Mouse (Mus musculus) midbrain, embryonic 14.5 days (tissue): ENCODE data around the gene Anks1b. TPM values are rescaled to one million over a fixed set of nuclear protein-coding genes. Genes with fewer than 3 reads are reported as not detected.

Experiments used
- ATAC-seq: fragments of 200-750 bp; cut with Nextera tagmentation; 2 replicates; pipeline ENCODE4 v1.8.0; 2017; ENCODE audit warnings: moderate number of reproducible peaks, moderate library complexity; ENCODE audit not compliant: low FRiP score, low TSS enrichment
- DNase-seq: peaks from one replicate; pipeline ENCODE4 v3.0.0-alpha.2; 2015
- H3K27ac ChIP-seq: fragments of 300-500 bp; sonication (generic); replicated peaks from 2 replicates; pipeline ENCODE4 v1.5.1; 2014; ENCODE audit warnings: mild to moderate bottlenecking, low read depth, low read length, moderate library complexity
- H3K27me3 ChIP-seq: fragments of 300-500 bp; sonication (generic); 2 replicates; pipeline ENCODE4 v1.6.1; 2014; ENCODE audit warnings: low read length, control low read depth, mixed read lengths; ENCODE audit not compliant: control insufficient read depth, insufficient read depth
- H3K36me3 ChIP-seq: fragments of 300-500 bp; sonication (generic); 2 replicates; pipeline ENCODE4 v1.6.1; 2014; ENCODE audit warnings: low read length, control low read depth; ENCODE audit not compliant: control insufficient read depth, insufficient read depth
- H3K4me1 ChIP-seq: fragments of 300-500 bp; sonication (generic); 2 replicates; pipeline ENCODE4 v1.6.1; 2014; ENCODE audit warnings: mild to moderate bottlenecking, antibody characterized with exemption, low read length, control low read depth; ENCODE audit not compliant: control insufficient read depth, insufficient read depth
- H3K4me2 ChIP-seq: fragments of 300-500 bp; sonication (generic); 2 replicates; pipeline ENCODE4 v1.6.1; 2014; ENCODE audit warnings: mild to moderate bottlenecking, low read length, moderate library complexity
- H3K4me3 ChIP-seq: fragments of 300-500 bp; sonication (generic); replicated peaks from 2 replicates; pipeline ENCODE4 v1.5.1; 2014; ENCODE audit warnings: low read depth, low read length
- H3K9ac ChIP-seq: fragments of 300-500 bp; sonication (generic); replicated peaks from 2 replicates; pipeline ENCODE4 v1.6.1; 2014; ENCODE audit warnings: mild to moderate bottlenecking, low read length, moderate library complexity
- H3K9me3 ChIP-seq: fragments of 300-500 bp; sonication (generic); 2 replicates; pipeline ENCODE4 v1.6.1; 2016; ENCODE audit warnings: low read length, control low read depth, mixed read lengths; ENCODE audit not compliant: control insufficient read depth
- WGBS: fragments of 180-500 bp; shearing (Covaris S2); extraction: QIAGEN DNeasy Blood & Tissue Kit; methylation state at CpG from one replicate; pipeline ENCODE4 v1.1.7; 2014; 5-methylcytosine and 5-hydroxymethylcytosine counted together
- polyA plus RNA-seq: library from polyadenylated mRNA; unstranded; fragments of >200 nt; fragmentation: Nextera tagmentation; extraction: Ambion mirVana; gene quantifications from 2 replicates; pipeline ENCODE4 v1.2.1, GENCODE M21; 2014

The Anks1b gene
- polyA plus RNA-seq, 1 experiment from 2014 or later = 73.1 TPM

- Histone ChIP-seq H3K4me3 (no peak overlapping the region), H3K4me1 (peaks cover 14% of the 10 kb centered on the region; the same call in 1 of the 2 replicates), H3K4me2 (no peak overlapping the region), H3K27me3 (no peaks in the 10 kb centered on the region), H3K9me3 (no peaks in the 10 kb centered on the region), H3K36me3 (no peaks in the 10 kb centered on the region), H3K27ac (no peak overlapping the region), H3K9ac (no peak overlapping the region)
- WGBS = 81% methylated on average over 7 of the region's 7 CpGs
- ATAC-seq (no peak), DNase-seq (no peak)
Observed at GRCm38 (mm10) chr10:90493436-90493835, 620.1 kb downstream of the Anks1b start.

GRCm38 (mm10) chr10:90493996-90494642 lies 620.8 kb downstream of the Anks1b start:
- ATAC-seq = no peak

GRCm38 (mm10) chr10:90494981-90495516 lies 621.7 kb downstream of the Anks1b start:
- no peak overlapping the region for H3K27ac ChIP-seq
- H3K27me3 ChIP-seq = no peaks in the 10 kb centered on the region
- H3K36me3 ChIP-seq = no peaks in the 10 kb centered on the region
- peaks cover 14% of the 10 kb centered on the region; the same call in 1 of the 2 replicates for H3K4me1 ChIP-seq
- no peak overlapping the region for H3K9ac ChIP-seq
- no peaks in the 10 kb centered on the region for H3K9me3 ChIP-seq
- ATAC-seq (peak; percentile 55; the same call in 1 of the 2 replicates), DNase-seq (peak; percentile 53)
- no peak overlapping the region for H3K4me3 ChIP-seq
- 54% methylated on average over 4 of the region's 4 CpGs for WGBS
- no peak overlapping the region for H3K4me2 ChIP-seq

More at GRCm38 (mm10) chr10:90493996-90494642, 620.8 kb downstream of the Anks1b start:
- H3K27ac ChIP-seq = no peak overlapping the region
- no peaks in the 10 kb centered on the region for H3K27me3 ChIP-seq
- no peak overlapping the region for H3K4me2 ChIP-seq
- H3K4me3 ChIP-seq = no peak overlapping the region
- 57% methylated on average over 3 of the region's 3 CpGs for WGBS
- H3K9me3 ChIP-seq = no peaks in the 10 kb centered on the region
- peaks cover 14% of the 10 kb centered on the region; the same call in 1 of the 2 replicates for H3K4me1 ChIP-seq
- no peaks in the 10 kb centered on the region for H3K36me3 ChIP-seq
- no peak overlapping the region for H3K9ac ChIP-seq
- DNase-seq = peak; percentile 62

- DNase-seq = peak; percentile 12
- ATAC-seq = no peak
- no peak overlapping the region for H3K4me3 ChIP-seq
- no peaks in the 10 kb centered on the region for H3K4me1 ChIP-seq
- H3K9me3 ChIP-seq = no peaks in the 10 kb centered on the region
- WGBS = 64% methylated on average over 1 of the region's 1 CpGs
- H3K36me3 ChIP-seq = no peaks in the 10 kb centered on the region
- no peak overlapping the region for H3K4me2 ChIP-seq
- H3K27me3 ChIP-seq = no peaks in the 10 kb centered on the region
- no peak overlapping the region for H3K9ac ChIP-seq
- no peak overlapping the region for H3K27ac ChIP-seq
Observed at GRCm38 (mm10) chr10:90507561-90507960, 634.3 kb downstream of the Anks1b start.

- DNase-seq (no peak), ATAC-seq (no peak)
- Histone ChIP-seq H3K4me2 (no peak overlapping the region), H3K36me3 (no peaks in the 10 kb centered on the region), H3K4me3 (no peak overlapping the region), H3K4me1 (no peaks in the 10 kb centered on the region), H3K27me3 (no peaks in the 10 kb centered on the region), H3K9ac (no peak overlapping the region), H3K9me3 (no peaks in the 10 kb centered on the region), H3K27ac (no peak overlapping the region)
- WGBS = 91% methylated on average over 9 of the region's 9 CpGs
Observed at GRCm38 (mm10) chr10:90512801-90513200, 639.5 kb downstream of the Anks1b start.

- peak; percentile 60 for ATAC-seq
- no peak overlapping the region for H3K4me3 ChIP-seq
- no peak overlapping the region for H3K4me2 ChIP-seq
- no peak overlapping the region; the same call in 1 of the 2 replicates for H3K27ac ChIP-seq
- WGBS = 8% methylated on average over 1 of the region's 1 CpGs
- no peaks in the 10 kb centered on the region for H3K36me3 ChIP-seq
- H3K27me3 ChIP-seq = no peaks in the 10 kb centered on the region; the same call in 1 of the 2 replicates
- H3K9ac ChIP-seq = no peak overlapping the region
- DNase-seq = peak; percentile 61
- H3K4me1 ChIP-seq = peaks cover 7% of the 10 kb centered on the region
- H3K9me3 ChIP-seq = no peaks in the 10 kb centered on the region
Observed at GRCm38 (mm10) chr10:90531813-90532212, 658.5 kb downstream of the Anks1b start.

- no peaks in the 10 kb centered on the region for H3K36me3 ChIP-seq
- H3K9ac ChIP-seq = no peak overlapping the region
- H3K27ac ChIP-seq = no peak overlapping the region
- 91% methylated on average over 2 of the region's 2 CpGs for WGBS
- no peaks in the 10 kb centered on the region; the same call in 1 of the 2 replicates for H3K27me3 ChIP-seq
- no peak overlapping the region for H3K4me3 ChIP-seq
- no peak for DNase-seq
- H3K4me1 ChIP-seq = peaks cover 7% of the 10 kb centered on the region
- H3K9me3 ChIP-seq = no peaks in the 10 kb centered on the region
- no peak overlapping the region for H3K4me2 ChIP-seq
- no peak for ATAC-seq
Observed at GRCm38 (mm10) chr10:90535370-90535769, 662.1 kb downstream of the Anks1b start.

- Histone ChIP-seq H3K4me2 (no peak overlapping the region), H3K27me3 (no peaks in the 10 kb centered on the region), H3K36me3 (no peaks in the 10 kb centered on the region), H3K9me3 (no peaks in the 10 kb centered on the region), H3K27ac (no peak overlapping the region), H3K4me1 (no peaks in the 10 kb centered on the region), H3K4me3 (no peak overlapping the region), H3K9ac (no peak overlapping the region)
- WGBS = 47% methylated on average over 3 of the region's 3 CpGs
- peak; percentile 16 for DNase-seq
- no peak for ATAC-seq
Observed at GRCm38 (mm10) chr10:90546635-90547034, 673.3 kb downstream of the Anks1b start.

GRCm38 (mm10) chr10:90562906-90563305 lies 689.6 kb downstream of the Anks1b start:
- H3K9me3 ChIP-seq = no peaks in the 10 kb centered on the region
- no peak overlapping the region for H3K9ac ChIP-seq

More at GRCm38 (mm10) chr10:90562906-90563305, 689.6 kb downstream of the Anks1b start:
- DNase-seq (no peak), ATAC-seq (no peak)
- WGBS = 87% methylated on average over 7 of the region's 7 CpGs
- no peak overlapping the region for H3K27ac ChIP-seq
- no peaks in the 10 kb centered on the region for H3K36me3 ChIP-seq
- no peak overlapping the region for H3K4me2 ChIP-seq
- no peaks in the 10 kb centered on the region for H3K27me3 ChIP-seq
- no peak overlapping the region for H3K4me3 ChIP-seq
- no peaks in the 10 kb centered on the region for H3K4me1 ChIP-seq
